ENCODE assay signal across 11 mouse cellular contexts in genomic region chr12:103189771-103190170, GRCm38 (mm10). TPM values are rescaled to one million over a fixed set of nuclear protein-coding genes. Genes with fewer than 3 reads are reported as not detected.
DNase-seq lines count a peak whose midpoint lies in the region; ATAC-seq and TF ChIP-seq lines count a peak whose summit lies in the region.
"Had no signal": no experiment of that assay in that cellular context is flagged by ENCODE, and none has a peak within 500 bp of the region (broad histone marks: within the 10 kb centered on the region; RNA-seq: fewer than 3 reads in every experiment).

No protein-coding gene starts in this region.

- no peaks in the 10 kb centered on the region for H3K4me1 ChIP-seq in lung, postnatal 0 days (ENCODE audit: insufficient read depth, low read depth, low read length)
- H3K4me1 ChIP-seq in forebrain, embryonic 16.5 days (replicated peaks; ENCODE audit: control insufficient read depth, insufficient read depth, low read length): no peaks in the 10 kb centered on the region; the same call in none of the 2 replicates
- H3K4me1 ChIP-seq in intestine, embryonic 16.5 days (ENCODE audit: control insufficient read depth, insufficient read depth, low read length): no peaks in the 10 kb centered on the region

- no peak for TF ChIP-seq EP300 in lung, postnatal 0 days (IDR thresholded peaks at IDR 0.05)

- no peaks in the 10 kb centered on the region for H3K36me3 ChIP-seq in lung, postnatal 0 days (ENCODE audit: insufficient read depth, low read length)
- H3K36me3 ChIP-seq in forebrain, embryonic 16.5 days (ENCODE audit: control insufficient read depth, insufficient read depth): no peaks in the 10 kb centered on the region; the same call in 1 of the 2 replicates
- H3K36me3 ChIP-seq in intestine, embryonic 16.5 days (ENCODE audit: control insufficient read depth, insufficient read depth, low read length): no peaks in the 10 kb centered on the region

- H3K27ac ChIP-seq in lung, postnatal 0 days (ENCODE audit: low read length): no peak overlapping the region
- H3K27ac ChIP-seq in forebrain, embryonic 16.5 days (ENCODE audit: low read length): no peak overlapping the region
- H3K27ac ChIP-seq in intestine, embryonic 16.5 days (ENCODE audit: low read length): no peak overlapping the region

- no peaks in the 10 kb centered on the region for H3K27me3 ChIP-seq in lung, postnatal 0 days (replicated peaks; ENCODE audit: insufficient read depth, low read length)
- no peaks in the 10 kb centered on the region for H3K27me3 ChIP-seq in forebrain, embryonic 16.5 days (replicated peaks; ENCODE audit: control insufficient read depth, insufficient read depth, low read length)
- H3K27me3 ChIP-seq in intestine, embryonic 16.5 days (replicated peaks; ENCODE audit: control insufficient read depth, insufficient read depth, low read length): no peaks in the 10 kb centered on the region

- no peak overlapping the region for H3K9ac ChIP-seq in lung, postnatal 0 days (replicated peaks; ENCODE audit: low read depth)
- H3K9ac ChIP-seq in forebrain, embryonic 16.5 days (replicated peaks; ENCODE audit: low read depth, low read length): no peak overlapping the region
- H3K9ac ChIP-seq in intestine, embryonic 16.5 days (ENCODE audit: low read depth, low read length): no peak overlapping the region

- peak; percentile 20 for DNase-seq in lung, postnatal 0 days (ENCODE audit: low spot score)
- no peak for DNase-seq in lung, postnatal 25 days (ENCODE audit: low spot score)
- DNase-seq in layer of hippocampus, postnatal 14 days (ENCODE audit: low spot score in 2 of 2): peak; percentile 52 to 77
- DNase-seq in right cerebral cortex, postnatal 25 days: peak; percentile 70
- DNase-seq in ovary, postnatal 14 days (ENCODE audit: low spot score): no peak
- DNase-seq in urinary bladder, adult 2 months (ENCODE audit: low spot score): no peak
- DNase-seq: liver; thymus, postnatal 4 days had no signal

- TF ChIP-seq CTCF in lung, postnatal 0 days (IDR thresholded peaks at IDR 0.05): no peak

- WGBS in lung, postnatal 0 days: 54% methylated on average over 12 of the region's 12 CpGs
- WGBS in forebrain, embryonic 16.5 days: 51% methylated on average over 12 of the region's 12 CpGs
- 77% methylated on average over 12 of the region's 12 CpGs for WGBS in intestine, embryonic 16.5 days

- ATAC-seq in lung, postnatal 0 days: peak; percentile 41; the same call in 1 of the 2 replicates
- peak; percentile 39 for ATAC-seq in forebrain, embryonic 16.5 days
- no peak for ATAC-seq in intestine, embryonic 16.5 days

- H3K9me3 ChIP-seq in lung, postnatal 0 days (ENCODE audit: low read length): no peaks in the 10 kb centered on the region
- H3K9me3 ChIP-seq in forebrain, embryonic 16.5 days (ENCODE audit: control insufficient read depth, low read length): no peaks in the 10 kb centered on the region
- H3K9me3 ChIP-seq in intestine, embryonic 16.5 days (ENCODE audit: control insufficient read depth, low read length): no peaks in the 10 kb centered on the region

- H3K4me2 ChIP-seq in lung, postnatal 0 days (replicated peaks; ENCODE audit: low read depth, low read length): no peak overlapping the region
- no peak overlapping the region for H3K4me2 ChIP-seq in forebrain, embryonic 16.5 days (ENCODE audit: low read length)
- H3K4me2 ChIP-seq in intestine, embryonic 16.5 days (ENCODE audit: low read depth, low read length): no peak overlapping the region

- no peak overlapping the region for H3K4me3 ChIP-seq in lung, postnatal 0 days (ENCODE audit: low read depth, low read length)
- H3K4me3 ChIP-seq in forebrain, embryonic 16.5 days (replicated peaks; ENCODE audit: low read length): no peak overlapping the region
- H3K4me3 ChIP-seq in intestine, embryonic 16.5 days (ENCODE audit: low read length): no peak overlapping the region

RNA-seq across cellular contexts. Expression of gene Prima1, which starts 52.2 kb away (rescaled TPM):
- polyA plus RNA-seq in lung, postnatal 0 days (2015; fragmentation: Nextera tagmentation; extraction: Ambion mirVana): 0.13 TPM in 1 of 2 replicates, not detected in the other
- 0.25 TPM in 1 of 2 replicates, not detected in the other for polyA plus RNA-seq in forebrain, embryonic 16.5 days (2015; fragmentation: Nextera tagmentation; extraction: Ambion mirVana)
- total RNA-seq in layer of hippocampus, postnatal 14 days (2021): 1 to 10 TPM; 4.8 to 7.9 TPM
- 7.5 and 8.4 TPM in 2 replicates for polyA plus RNA-seq in urinary bladder, adult 2 months (2012; rRNA removed)
- 0.65 and 0.76 TPM in 2 replicates for polyA plus RNA-seq in intestine, embryonic 16.5 days (2015; fragmentation: Nextera tagmentation; extraction: Ambion mirVana)
- total RNA-seq: MEL had no signal

Comparison
In these comparisons a context has a peak if more than half of its experiments do, and no peak if none do; other contexts are left out.
1. DNase-seq: peak in lung, postnatal 0 days (single experiment), layer of hippocampus, postnatal 14 days (2 of 2) and right cerebral cortex, postnatal 25 days (single experiment); none in lung, postnatal 25 days (single experiment), ovary, postnatal 14 days (single experiment) and urinary bladder, adult 2 months (single experiment).